Mouse (Mus musculus) layer of hippocampus, postnatal 25 days (tissue): Measurements from ENCODE around the gene Grik5. TPM values are rescaled to one million over a fixed set of nuclear protein-coding genes. Genes with fewer than 3 reads are reported as not detected.
"Not testable (repeated sequence)": the region's sequence is repeated elsewhere in the genome, so short reads cannot be mapped to it uniquely, and the experiment has no call there.

ENCODE experiments used
- DNase-seq, 2 experiments: peaks; one replicate each; pipeline ENCODE4 v3.0.0; 2022; ENCODE audit warnings: mixed read lengths in 2 of 2, low spot score in 1 of 2; ENCODE audit errors: extremely low spot score in 1 of 2
- total RNA-seq, 2 experiments: library from RNA; stranded (reverse); gene quantifications; 2 replicates each; pipeline ENCODE4 v1.2.3; 2021

The Grik5 gene
- total RNA-seq, 2 experiments from 2014 or later = 225 to 267 TPM

DNA sequence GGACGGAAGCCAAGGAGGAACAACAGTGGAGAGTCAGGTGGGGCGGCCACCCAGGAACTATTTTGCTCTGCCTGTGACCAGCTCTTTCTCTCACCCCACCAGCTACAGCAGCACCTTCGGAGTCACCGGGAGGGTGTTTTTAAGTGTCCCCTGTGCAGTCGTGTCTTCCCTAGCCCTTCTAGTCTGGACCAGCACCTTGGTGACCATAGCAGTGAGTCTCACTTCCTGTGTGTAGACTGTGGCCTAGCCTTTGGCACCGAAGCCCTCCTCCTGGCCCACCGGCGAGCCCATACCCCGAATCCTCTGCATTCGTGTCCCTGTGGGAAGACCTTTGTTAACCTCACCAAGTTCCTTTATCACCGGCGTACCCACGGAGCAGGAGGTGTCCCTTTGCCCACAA is 8.3 kb upstream of the Grik5 start:
- DNase-seq = no peak

DNA sequence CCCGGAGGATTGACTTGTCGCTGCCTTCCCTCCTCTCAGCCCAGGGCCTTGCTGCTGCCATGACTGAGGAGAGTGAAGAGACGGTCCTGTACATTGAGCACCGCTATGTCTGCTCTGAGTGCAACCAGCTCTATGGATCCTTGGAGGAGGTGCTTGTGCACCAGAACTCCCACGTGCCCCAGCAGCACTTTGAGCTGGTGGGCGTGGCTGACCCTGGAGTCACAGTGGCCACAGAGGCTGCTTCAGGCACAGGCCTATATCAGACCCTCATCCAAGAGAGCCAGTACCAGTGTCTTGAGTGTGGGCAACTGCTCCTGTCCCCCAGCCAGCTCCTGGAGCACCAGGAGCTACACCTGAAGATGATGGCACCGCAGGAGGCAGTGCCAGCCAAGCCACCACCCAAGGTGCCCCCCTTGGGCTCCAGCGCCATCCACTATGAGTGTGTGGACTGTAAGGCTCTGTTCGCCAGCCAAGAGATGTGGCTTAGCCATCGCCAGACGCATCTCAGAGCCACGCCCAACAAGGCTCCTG is 7.4 kb upstream of the Grik5 start:
- no peak for DNase-seq

DNA sequence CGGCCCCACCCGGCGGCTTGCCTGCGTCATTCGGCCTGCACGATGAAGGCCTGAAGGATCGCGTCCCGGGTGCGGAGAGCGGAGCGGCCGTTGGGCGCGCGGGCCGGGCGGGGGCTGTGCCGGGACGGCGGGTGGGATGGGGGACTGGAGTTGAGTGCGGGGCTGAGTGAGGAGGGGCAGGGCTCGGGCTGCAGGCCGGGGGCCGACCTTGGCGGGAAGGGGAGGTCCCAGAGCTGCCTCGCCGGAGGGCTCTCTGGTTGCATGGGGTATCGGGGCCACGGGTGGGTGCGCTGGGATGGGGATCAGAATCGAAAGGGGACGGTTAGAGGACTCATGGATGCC is 5.2 kb upstream of the Grik5 start:
- no peak for DNase-seq

DNA sequence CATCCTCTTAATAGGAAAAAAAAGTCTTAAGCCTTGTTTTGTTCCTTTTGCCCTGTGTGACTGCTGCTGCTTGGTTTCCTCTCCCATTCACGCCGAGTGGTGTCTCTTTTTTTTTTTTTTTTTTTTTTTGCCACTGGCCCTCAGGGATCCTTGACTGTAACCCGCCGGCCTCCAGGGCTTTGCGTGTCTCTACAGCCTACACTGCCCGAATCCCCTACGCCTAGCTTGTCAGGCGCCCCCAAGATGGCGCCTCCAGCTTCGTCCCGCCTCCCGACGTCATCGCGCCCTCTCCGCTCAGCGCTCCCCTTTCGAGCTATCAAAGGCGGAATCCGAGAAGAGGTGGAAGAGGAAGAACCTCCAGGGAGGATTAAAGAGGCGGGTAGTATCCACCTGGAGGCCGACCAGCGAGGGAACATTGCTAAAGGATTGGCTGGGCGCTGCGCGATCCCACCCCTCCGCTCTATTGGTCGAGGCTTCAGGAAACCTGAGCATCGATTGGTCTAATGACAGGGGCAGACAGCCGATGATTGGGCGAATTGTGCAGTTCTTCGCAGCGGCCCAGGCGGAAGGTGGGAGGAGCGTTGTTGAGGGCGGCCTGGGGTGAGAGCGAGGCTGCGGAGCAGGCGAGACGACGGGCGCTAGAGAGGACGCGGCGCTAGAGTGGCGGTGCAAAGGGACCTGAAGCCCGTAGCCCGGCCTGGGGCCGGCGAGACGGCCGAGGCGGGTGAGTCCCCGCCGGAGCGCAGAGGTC is 4.7 kb upstream of the Grik5 start:
- peak; percentile 84 to 92 for DNase-seq

- no peak for DNase-seq
These were observed 4.1 kb upstream of the Grik5 start for GRCm38 (mm10) chr7:25076296-25076662.

DNA sequence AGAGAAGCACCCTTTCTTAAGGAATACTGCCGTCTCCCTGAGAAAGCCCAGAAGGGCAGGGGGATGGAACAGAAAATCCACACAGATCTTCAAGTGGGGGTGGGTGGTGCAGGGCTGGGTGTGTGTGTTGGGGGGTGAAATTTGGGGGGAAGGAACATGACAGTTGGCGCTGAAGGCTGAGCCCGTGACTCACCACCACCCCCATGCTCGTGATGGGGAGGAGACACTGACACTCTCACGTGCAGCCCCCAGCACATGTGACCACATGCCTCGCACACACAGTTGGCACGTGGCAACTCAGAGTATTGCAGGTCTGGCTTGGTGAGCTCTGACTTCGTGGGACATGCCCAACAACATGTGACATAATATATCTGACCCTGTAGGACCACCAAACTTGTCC is 1.8 kb upstream of the Grik5 start:
- DNase-seq = no peak

GRCm38 (mm10) chr7:25072716-25073390 is 707 bp upstream of the Grik5 start:
- peak; percentile 46 to 57 for DNase-seq

DNA sequence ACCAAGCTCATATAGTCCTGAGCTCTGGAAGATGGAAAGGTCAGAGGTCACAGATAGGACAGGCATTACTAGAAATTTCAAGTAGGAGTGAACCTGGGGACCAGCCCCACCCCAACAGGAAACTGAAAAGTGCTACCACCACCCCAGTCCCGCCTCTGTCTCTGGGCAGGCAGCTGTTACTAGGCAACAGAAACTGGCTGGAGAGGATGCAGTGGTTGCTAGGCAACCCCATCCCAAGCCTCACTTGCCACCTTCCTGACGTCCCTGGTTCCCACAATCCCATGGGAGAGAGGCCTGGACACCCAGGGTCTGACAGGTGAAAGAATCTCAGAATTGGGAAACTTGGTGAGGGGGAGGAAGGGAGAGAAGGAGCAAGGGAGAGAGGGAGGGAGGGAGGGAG is 3.4 kb downstream of the Grik5 start:
- no peak for DNase-seq

GRCm38 (mm10) chr7:25067909-25068656 is 4.1 kb downstream of the Grik5 start:
- DNase-seq = no peak

GRCm38 (mm10) chr7:25067338-25067737 is 4.8 kb downstream of the Grik5 start:
- no peak for DNase-seq

DNA sequence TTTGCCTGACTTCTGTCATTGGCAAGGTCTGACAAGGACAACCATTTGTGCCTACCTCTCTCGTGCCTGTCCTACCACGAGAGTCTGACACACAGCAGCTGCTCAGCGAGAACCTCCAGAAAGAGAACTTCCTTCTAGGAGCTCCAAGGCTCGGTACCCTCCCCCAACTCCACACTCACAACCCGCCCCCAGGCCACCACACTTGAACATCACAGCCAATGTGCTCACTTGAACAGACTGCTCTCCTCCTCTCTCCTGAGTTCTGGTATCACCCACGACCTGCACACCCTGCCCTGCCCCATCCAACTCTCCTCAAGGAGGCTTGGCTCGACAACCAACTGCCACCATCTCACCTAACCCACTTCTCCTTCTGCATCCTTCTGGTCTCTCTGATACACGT is 8.2 kb downstream of the Grik5 start:
- DNase-seq = no peak

- no peak for DNase-seq
These were observed 8.8 kb downstream of the Grik5 start for GRCm38 (mm10) chr7:25063346-25063745.

GRCm38 (mm10) chr7:25058836-25059235 is 13.3 kb downstream of the Grik5 start:
- no peak for DNase-seq

- DNase-seq = no peak
These were observed 13.8 kb downstream of the Grik5 start for GRCm38 (mm10) chr7:25058394-25058793.

- no peak for DNase-seq
These were observed 14.3 kb downstream of the Grik5 start for GRCm38 (mm10) chr7:25057888-25058287.

DNA sequence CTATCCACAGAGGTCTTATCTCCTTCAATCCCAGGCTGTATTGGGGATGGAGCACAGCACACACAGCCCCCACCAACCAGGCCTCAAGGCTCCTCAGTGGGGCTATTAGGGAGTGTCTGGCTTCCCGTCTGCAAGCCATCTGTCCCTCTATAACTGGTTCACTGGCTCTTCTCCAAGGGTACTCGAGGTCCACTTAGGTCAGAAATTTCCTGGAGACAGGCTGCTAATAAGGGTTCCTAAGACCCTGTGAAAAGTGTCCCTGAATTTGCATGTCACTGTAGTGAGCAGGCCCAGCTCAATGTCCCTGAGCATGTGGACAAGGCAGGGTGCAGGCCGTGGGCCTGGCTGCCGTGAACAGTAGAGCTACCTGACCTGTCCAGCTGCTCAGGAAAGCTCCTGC is 15.2 kb downstream of the Grik5 start:
- no peak for DNase-seq

- DNase-seq = no peak
These were observed 19.6 kb downstream of the Grik5 start for GRCm38 (mm10) chr7:25052587-25052986.

GRCm38 (mm10) chr7:25049295-25049930 is 22.7 kb downstream of the Grik5 start:
- DNase-seq = no peak

DNA sequence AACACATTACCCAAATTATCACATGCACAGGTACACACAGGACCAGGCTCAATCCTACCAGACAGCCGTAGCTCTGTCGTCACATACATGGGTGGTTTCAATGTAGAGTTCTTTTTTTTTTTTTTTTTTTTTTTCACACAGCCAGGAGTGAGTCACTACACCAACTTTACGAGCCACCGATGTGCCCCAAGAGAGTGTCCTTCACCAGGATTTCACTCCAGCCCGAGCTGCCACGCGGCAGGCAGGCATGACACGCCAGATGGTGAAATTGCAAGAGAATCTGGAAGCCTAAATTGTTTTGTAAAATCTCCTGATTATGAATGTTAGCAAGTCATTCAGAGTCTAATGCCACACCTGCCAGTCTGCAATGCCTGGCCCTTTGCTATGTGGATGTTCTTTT is 24.8 kb downstream of the Grik5 start:
- no peak for DNase-seq

GRCm38 (mm10) chr7:25044599-25044998 is 27.5 kb downstream of the Grik5 start:
- not testable (repeated sequence) for DNase-seq

- DNase-seq = no peak
These were observed 30.2 kb downstream of the Grik5 start for GRCm38 (mm10) chr7:25041921-25042320.
